Mouse (Mus musculus): Measurements from ENCODE around the gene Crbn. TPM values are rescaled to one million over a fixed set of nuclear protein-coding genes. Genes with fewer than 3 reads are reported as not detected.

Crbn gene
- polyA plus RNA-seq, 1 experiment from 2014 or later: 42.1 TPM

GRCm38 (mm10) chr6:106794094-106794814, 5.6 kb downstream of the Crbn start:
- Histone ChIP-seq H3K4me1 (peaks cover 5% of the 10 kb centered on the region; the same call in 1 of the 2 replicates), H3K4me2 (no peak overlapping the region), H3K27me3 (replicated peaks) (no peaks in the 10 kb centered on the region), H3K9me3 (no peaks in the 10 kb centered on the region), H3K4me3 (replicated peaks) (no peak overlapping the region), H3K36me3 (peaks cover 19% of the 10 kb centered on the region), H3K9ac (no peak overlapping the region), H3K27ac (no peak overlapping the region)
- ATAC-seq (ENCODE audit: insufficient read depth, low FRiP score, low read depth): no peak
- 86% methylated on average over 13 of the region's 13 CpGs for WGBS

GRCm38 (mm10) chr6:106793621-106794020, 6.3 kb downstream of the Crbn start:
- Histone ChIP-seq H3K4me1 (no peaks in the 10 kb centered on the region), H3K36me3 (peaks cover 19% of the 10 kb centered on the region), H3K27me3 (replicated peaks) (no peaks in the 10 kb centered on the region), H3K4me3 (replicated peaks) (no peak overlapping the region), H3K9me3 (no peaks in the 10 kb centered on the region), H3K27ac (no peak overlapping the region), H3K9ac (no peak overlapping the region), H3K4me2 (no peak overlapping the region)
- WGBS: 94% methylated on average over 10 of the region's 10 CpGs
- no peak for ATAC-seq (ENCODE audit: insufficient read depth, low FRiP score, low read depth)

- H3K4me3 ChIP-seq (replicated peaks): no peak overlapping the region
- H3K4me2 ChIP-seq: no peak overlapping the region
- H3K27me3 ChIP-seq (replicated peaks): no peaks in the 10 kb centered on the region
- H3K9me3 ChIP-seq: no peaks in the 10 kb centered on the region
- no peak overlapping the region for H3K9ac ChIP-seq
- no peak for ATAC-seq (ENCODE audit: insufficient read depth, low FRiP score, low read depth)
- whole genome bisulfite sequencing: 94% methylated on average over 7 of the region's 7 CpGs
- H3K36me3 ChIP-seq: peaks cover 19% of the 10 kb centered on the region
- no peaks in the 10 kb centered on the region for H3K4me1 ChIP-seq
- no peak overlapping the region for H3K27ac ChIP-seq
Measured at GRCm38 (mm10) chr6:106793088-106793487, 6.8 kb downstream of the Crbn start.

GRCm38 (mm10) chr6:106792486-106792885, 7.4 kb downstream of the Crbn start:
- no peak overlapping the region for H3K4me2 ChIP-seq
- H3K9me3 ChIP-seq: no peaks in the 10 kb centered on the region
- no peak overlapping the region for H3K27ac ChIP-seq
- no peaks in the 10 kb centered on the region for H3K27me3 ChIP-seq (replicated peaks)
- H3K9ac ChIP-seq: no peak overlapping the region
- no peak overlapping the region for H3K4me3 ChIP-seq (replicated peaks)
- H3K36me3 ChIP-seq: peaks cover 19% of the 10 kb centered on the region
- no peaks in the 10 kb centered on the region for H3K4me1 ChIP-seq
- no peak for ATAC-seq (ENCODE audit: insufficient read depth, low FRiP score, low read depth)
- WGBS: 94% methylated on average over 5 of the region's 5 CpGs

GRCm38 (mm10) chr6:106791429-106791828, 8.4 kb downstream of the Crbn start:
- Histone ChIP-seq H3K4me3 (replicated peaks) (no peak overlapping the region), H3K27ac (no peak overlapping the region), H3K4me1 (no peaks in the 10 kb centered on the region), H3K9ac (no peak overlapping the region), H3K36me3 (peaks cover 19% of the 10 kb centered on the region), H3K9me3 (no peaks in the 10 kb centered on the region), H3K27me3 (replicated peaks) (no peaks in the 10 kb centered on the region), H3K4me2 (no peak overlapping the region)
- no peak for ATAC-seq (ENCODE audit: insufficient read depth, low FRiP score, low read depth)
- WGBS: 89% methylated on average over 8 of the region's 8 CpGs

- no peaks in the 10 kb centered on the region for H3K27me3 ChIP-seq (replicated peaks)
- no peak overlapping the region for H3K27ac ChIP-seq
- no peak overlapping the region for H3K4me2 ChIP-seq
- no peak overlapping the region for H3K4me3 ChIP-seq (replicated peaks)
- no peak for ATAC-seq (ENCODE audit: insufficient read depth, low FRiP score, low read depth)
- H3K9ac ChIP-seq: no peak overlapping the region
- H3K9me3 ChIP-seq: no peaks in the 10 kb centered on the region
- 0 out of 2 replicates have a peak, but pooled peaks cover 5% of the 10 kb centered on the region for H3K36me3 ChIP-seq
- H3K4me1 ChIP-seq: no peaks in the 10 kb centered on the region
- 92% methylated on average over 3 of the region's 3 CpGs for WGBS
Measured at GRCm38 (mm10) chr6:106787138-106787537, 12.7 kb downstream of the Crbn start.

DNA sequence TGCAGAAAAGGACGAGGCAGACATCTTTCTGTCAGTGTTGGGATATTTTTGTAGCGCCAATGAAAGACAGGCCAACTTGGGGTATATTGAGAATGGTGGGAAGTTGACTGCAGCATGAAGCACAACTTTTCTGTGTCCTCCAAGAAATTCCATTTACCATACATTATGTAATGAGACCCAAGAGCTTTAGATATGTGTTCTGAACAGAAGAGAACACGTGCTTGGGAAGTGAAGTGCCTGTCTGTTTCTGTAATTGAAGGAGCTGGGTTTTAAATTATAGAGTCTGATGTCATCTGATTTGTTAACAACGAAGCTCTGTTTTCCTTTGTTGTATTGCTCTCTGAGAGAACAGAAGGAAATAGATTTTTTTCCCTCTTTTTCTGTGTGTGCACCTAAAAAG, 29.8 kb downstream of the Crbn start:
- peaks cover 7% of the 10 kb centered on the region for H3K36me3 ChIP-seq
- ATAC-seq (ENCODE audit: insufficient read depth, low FRiP score, low read depth): no peak
- H3K4me3 ChIP-seq (replicated peaks): peak overlapping the region; percentile 89
- H3K9me3 ChIP-seq: no peaks in the 10 kb centered on the region
- H3K27me3 ChIP-seq (replicated peaks): no peaks in the 10 kb centered on the region
- 42% methylated on average over 4 of the region's 4 CpGs for WGBS
- peak overlapping the region; percentile 53; the same call in 1 of the 2 replicates for H3K9ac ChIP-seq
- H3K4me2 ChIP-seq: peak overlapping the region; percentile 87
- H3K27ac ChIP-seq: no peak overlapping the region
- H3K4me1 ChIP-seq: peaks cover 9% of the 10 kb centered on the region

DNA sequence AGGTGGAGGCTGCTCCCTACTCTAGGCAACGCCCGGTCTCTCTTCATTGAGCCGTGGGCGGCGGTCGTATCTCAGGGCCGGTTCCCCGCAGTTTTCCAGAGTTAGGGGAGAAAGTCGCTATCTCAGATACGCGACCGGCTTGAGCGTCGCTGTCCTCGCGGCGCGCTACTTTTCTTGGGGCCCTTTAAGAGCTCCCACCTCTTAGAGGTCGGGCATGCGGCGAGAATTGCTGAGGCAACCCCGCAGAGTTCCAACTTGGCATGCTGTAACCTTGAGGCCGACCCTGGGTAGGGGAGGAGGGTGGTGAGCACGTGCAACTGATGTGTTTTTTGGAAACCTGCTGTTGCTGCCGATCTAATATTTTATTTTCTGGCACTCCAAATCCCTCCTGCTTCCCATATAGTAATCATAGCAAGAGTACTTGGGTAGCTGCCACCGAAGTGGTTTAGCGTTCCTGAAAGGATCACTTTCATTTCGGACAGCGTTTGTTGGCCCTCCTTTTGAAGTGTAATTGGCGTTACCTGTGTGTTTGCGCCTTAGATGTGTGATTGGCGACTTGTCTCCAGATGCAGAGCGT, 30.5 kb downstream of the Crbn start:
- ATAC-seq (ENCODE audit: insufficient read depth, low FRiP score, low read depth): peak; percentile 65
- Histone ChIP-seq H3K27ac (peak overlapping the region; percentile 48; the same call in 1 of the 2 replicates), H3K27me3 (replicated peaks) (no peaks in the 10 kb centered on the region), H3K36me3 (peaks cover 6% of the 10 kb centered on the region), H3K4me3 (replicated peaks) (peak overlapping the region; percentile 89), H3K9ac (peak overlapping the region; percentile 53), H3K4me1 (peaks cover 9% of the 10 kb centered on the region), H3K4me2 (peak overlapping the region; percentile 87), H3K9me3 (no peaks in the 10 kb centered on the region)
- WGBS: 1% methylated on average over 33 of the region's 33 CpGs

DNA sequence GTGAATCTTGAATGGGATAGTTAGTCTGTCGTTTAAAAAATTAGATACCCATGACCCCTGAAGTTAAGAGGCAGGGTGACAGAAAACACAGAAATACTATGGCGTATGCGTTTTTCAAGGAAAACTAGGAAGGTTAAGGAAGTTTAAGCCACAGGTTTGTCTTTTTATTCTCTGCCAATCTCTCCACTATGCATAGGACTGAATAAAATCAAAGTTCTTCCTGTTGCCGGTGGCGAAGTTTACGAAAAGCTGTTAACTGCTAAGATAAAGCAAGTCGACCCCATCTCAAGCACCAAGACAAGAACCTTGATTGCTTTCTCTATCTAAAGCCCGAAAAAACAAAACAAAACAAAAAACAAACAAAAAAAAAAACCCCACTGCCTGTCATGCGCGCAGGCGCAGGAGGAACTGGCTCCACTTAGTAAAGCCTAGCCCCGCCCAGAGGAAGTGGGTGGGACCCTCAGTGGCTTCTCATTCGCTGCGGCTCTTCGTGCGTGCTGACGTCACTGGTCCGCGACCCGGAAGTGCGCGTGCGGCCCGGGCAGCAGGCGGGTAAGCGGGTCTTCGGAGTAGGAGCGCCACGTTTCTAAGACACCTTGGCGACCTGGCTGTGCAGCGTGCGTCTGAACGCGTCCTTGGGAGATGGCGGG, 31.1 kb downstream of the Crbn start, which contains the start of gene Trnt1:
Trnt1 (plus strand) TSS at position 481 of the 650 bp plus-strand sequence.
- no peaks in the 10 kb centered on the region for H3K9me3 ChIP-seq
- 8% methylated on average over 35 of the region's 35 CpGs for WGBS
- no peaks in the 10 kb centered on the region for H3K27me3 ChIP-seq (replicated peaks)
- peak; percentile 100 for ATAC-seq (ENCODE audit: insufficient read depth, low FRiP score, low read depth)
- H3K4me3 ChIP-seq (replicated peaks): peak within 1 kb of the TSS; percentile 89
- peaks cover 4% of the 10 kb centered on the region; the same call in 1 of the 2 replicates for H3K36me3 ChIP-seq
- H3K4me1 ChIP-seq: peaks cover 9% of the 10 kb centered on the region
- H3K4me2 ChIP-seq: peak within 1 kb of the TSS; percentile 87
- peak within 1 kb of the TSS; percentile 48; the same call in 1 of the 2 replicates for H3K27ac ChIP-seq
- peak within 1 kb of the TSS; percentile 53 for H3K9ac ChIP-seq

DNA sequence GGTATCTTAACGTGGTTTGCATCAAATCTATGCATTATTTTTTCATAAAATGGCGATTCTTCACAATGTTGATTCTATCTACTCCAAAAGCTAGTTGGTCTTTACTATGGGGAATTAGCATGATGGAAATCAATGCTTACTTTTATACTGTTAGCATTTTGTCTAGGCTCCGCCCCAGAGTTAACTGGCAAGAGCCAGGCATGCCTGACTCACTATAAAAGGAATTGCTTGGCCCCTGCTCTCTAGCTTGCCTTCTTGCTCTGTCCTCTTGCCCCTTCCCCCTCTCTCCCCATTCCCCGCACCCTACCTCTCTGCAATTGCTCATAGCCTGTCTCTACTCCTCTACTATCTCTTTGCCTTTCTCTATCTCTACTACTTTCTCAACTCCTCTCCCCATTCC, 33.1 kb downstream of the Crbn start:
- no peak for ATAC-seq (ENCODE audit: insufficient read depth, low FRiP score, low read depth)
- H3K4me1 ChIP-seq: peaks cover 9% of the 10 kb centered on the region
- 77% methylated on average over 4 of the region's 4 CpGs for WGBS
- no peaks in the 10 kb centered on the region for H3K36me3 ChIP-seq
- no peaks in the 10 kb centered on the region for H3K9me3 ChIP-seq
- H3K4me3 ChIP-seq (replicated peaks): no peak overlapping the region
- no peaks in the 10 kb centered on the region for H3K27me3 ChIP-seq (replicated peaks)
- no peak overlapping the region for H3K9ac ChIP-seq
- H3K27ac ChIP-seq: no peak overlapping the region
- H3K4me2 ChIP-seq: no peak overlapping the region

- Histone ChIP-seq H3K4me3 (replicated peaks) (no peak overlapping the region), H3K27ac (no peak overlapping the region), H3K4me1 (peaks cover 9% of the 10 kb centered on the region), H3K4me2 (no peak overlapping the region), H3K27me3 (replicated peaks) (no peaks in the 10 kb centered on the region), H3K9me3 (no peaks in the 10 kb centered on the region), H3K36me3 (no peaks in the 10 kb centered on the region), H3K9ac (no peak overlapping the region)
- ATAC-seq (ENCODE audit: insufficient read depth, low FRiP score, low read depth): no peak
- WGBS: 70% methylated on average over 1 of the region's 1 CpGs
Measured at GRCm38 (mm10) chr6:106765892-106766291, 34.0 kb downstream of the Crbn start.

DNA sequence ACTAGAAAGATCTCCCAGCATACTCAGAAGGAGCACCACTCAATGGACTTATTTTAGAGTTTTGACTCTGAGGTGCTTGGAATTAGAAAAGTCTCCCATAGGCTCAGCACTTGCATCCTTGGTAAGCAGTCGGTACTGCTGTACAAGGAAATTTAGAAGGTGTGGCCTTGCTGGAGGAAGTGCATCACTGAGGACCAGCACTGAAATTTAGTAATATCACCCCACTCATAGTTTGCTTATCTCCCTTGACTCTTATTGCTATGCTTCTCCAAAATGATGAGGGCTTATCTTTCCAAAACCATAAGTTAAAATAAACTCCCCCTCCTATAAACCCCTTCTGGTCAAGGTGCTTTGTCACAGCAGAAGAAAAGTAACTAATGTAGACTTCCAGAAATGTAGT, 38.4 kb downstream of the Crbn start:
- WGBS: 85% methylated on average over 1 of the region's 1 CpGs
- Histone ChIP-seq H3K27me3 (replicated peaks) (no peaks in the 10 kb centered on the region), H3K4me2 (no peak overlapping the region), H3K4me1 (no peaks in the 10 kb centered on the region), H3K9me3 (no peaks in the 10 kb centered on the region), H3K4me3 (replicated peaks) (no peak overlapping the region), H3K36me3 (no peaks in the 10 kb centered on the region), H3K27ac (no peak overlapping the region), H3K9ac (no peak overlapping the region)
- no peak for ATAC-seq (ENCODE audit: insufficient read depth, low FRiP score, low read depth)

Measured in stomach, embryonic 15.5 days (tissue).